Mouse (Mus musculus): ENCODE data around the gene Tmco4. TPM values are rescaled to one million over a fixed set of nuclear protein-coding genes. Genes with fewer than 3 reads are reported as not detected.

Tmco4 gene
- total and polyA plus RNA-seq, 2 experiments from 2014 or later = 1.3 to 1.9 TPM

- no peak for TF ChIP-seq CTCF (IDR thresholded peaks at IDR 0.05)
- peaks cover 13% of the 10 kb centered on the region for H3K4me1 ChIP-seq (ENCODE audit: insufficient read depth, low read length)
- 90% methylated on average over 3 of the region's 3 CpGs for WGBS
- H3K36me3 ChIP-seq (ENCODE audit: insufficient read depth, low read length) = no peaks in the 10 kb centered on the region
- DNase-seq (ENCODE audit: low spot score) (no peak), ATAC-seq (ENCODE audit: low FRiP score) (no peak)
- H3K27ac ChIP-seq (ENCODE audit: low read depth, low read length) = no peak overlapping the region
- H3K9ac ChIP-seq (replicated peaks; ENCODE audit: low read length, poor library complexity, severe bottlenecking) = no peak overlapping the region
- H3K9me3 ChIP-seq (ENCODE audit: low read length) = no peaks in the 10 kb centered on the region
- H3K27me3 ChIP-seq (ENCODE audit: insufficient read depth, low read length) = peaks cover 3% of the 10 kb centered on the region; the same call in 1 of the 2 replicates
- no peak overlapping the region for H3K4me3 ChIP-seq (ENCODE audit: low read depth, low read length)
- no peak overlapping the region for H3K4me2 ChIP-seq (ENCODE audit: low read depth, low read length, poor library complexity, severe bottlenecking)
These were observed 2.5 kb downstream of the Tmco4 start for GRCm38 (mm10) chr4:138975194-138975593.

- H3K4me2 ChIP-seq (ENCODE audit: low read depth, low read length, poor library complexity, severe bottlenecking) = no peak overlapping the region
- H3K27me3 ChIP-seq (ENCODE audit: insufficient read depth, low read length) = peaks cover 3% of the 10 kb centered on the region; the same call in 1 of the 2 replicates
- DNase-seq (ENCODE audit: low spot score) (no peak), ATAC-seq (ENCODE audit: low FRiP score) (no peak)
- no peak overlapping the region for H3K4me3 ChIP-seq (ENCODE audit: low read depth, low read length)
- H3K9ac ChIP-seq (replicated peaks; ENCODE audit: low read length, poor library complexity, severe bottlenecking) = no peak overlapping the region
- WGBS = 87% methylated on average over 6 of the region's 6 CpGs
- H3K9me3 ChIP-seq (ENCODE audit: low read length) = no peaks in the 10 kb centered on the region
- H3K27ac ChIP-seq (ENCODE audit: low read depth, low read length) = no peak overlapping the region
- no peak for TF ChIP-seq CTCF (IDR thresholded peaks at IDR 0.05)
- peaks cover 13% of the 10 kb centered on the region for H3K4me1 ChIP-seq (ENCODE audit: insufficient read depth, low read length)
- H3K36me3 ChIP-seq (ENCODE audit: insufficient read depth, low read length) = no peaks in the 10 kb centered on the region
These were observed 3.4 kb downstream of the Tmco4 start for GRCm38 (mm10) chr4:138976046-138976445.

- DNase-seq (ENCODE audit: low spot score) = no peak
- Histone ChIP-seq H3K27me3 (ENCODE audit: insufficient read depth, low read length) (no peaks in the 10 kb centered on the region; the same call in 1 of the 2 replicates), H3K9ac (replicated peaks; ENCODE audit: low read length, poor library complexity, severe bottlenecking) (no peak overlapping the region), H3K4me3 (ENCODE audit: low read depth, low read length) (no peak overlapping the region), H3K4me2 (ENCODE audit: low read depth, low read length, poor library complexity, severe bottlenecking) (no peak overlapping the region), H3K4me1 (ENCODE audit: insufficient read depth, low read length) (peaks cover 4% of the 10 kb centered on the region; the same call in 1 of the 2 replicates), H3K9me3 (ENCODE audit: low read length) (no peaks in the 10 kb centered on the region), H3K36me3 (ENCODE audit: insufficient read depth, low read length) (no peaks in the 10 kb centered on the region), H3K27ac (ENCODE audit: low read depth, low read length) (no peak overlapping the region)
- no peak for ATAC-seq (ENCODE audit: low FRiP score)
- TF ChIP-seq CTCF (IDR thresholded peaks at IDR 0.05) = no peak
- 94% methylated on average over 8 of the region's 8 CpGs for WGBS
These were observed 7.3 kb downstream of the Tmco4 start for GRCm38 (mm10) chr4:138980021-138980420.

GRCm38 (mm10) chr4:138980771-138981420, 8.2 kb downstream of the Tmco4 start:
- Histone ChIP-seq H3K4me1 (ENCODE audit: insufficient read depth, low read length) (peaks cover 4% of the 10 kb centered on the region; the same call in 1 of the 2 replicates), H3K4me2 (ENCODE audit: low read depth, low read length, poor library complexity, severe bottlenecking) (0 out of 2 replicates have a peak overlapping the region, but pooled peaks have one; percentile 4), H3K9ac (replicated peaks; ENCODE audit: low read length, poor library complexity, severe bottlenecking) (no peak overlapping the region), H3K27me3 (ENCODE audit: insufficient read depth, low read length) (no peaks in the 10 kb centered on the region; the same call in 1 of the 2 replicates), H3K4me3 (ENCODE audit: low read depth, low read length) (no peak overlapping the region), H3K9me3 (ENCODE audit: low read length) (no peaks in the 10 kb centered on the region), H3K27ac (ENCODE audit: low read depth, low read length) (no peak overlapping the region), H3K36me3 (ENCODE audit: insufficient read depth, low read length) (no peaks in the 10 kb centered on the region)
- WGBS = 32% methylated on average over 12 of the region's 12 CpGs
- TF ChIP-seq CTCF (IDR thresholded peaks at IDR 0.05) = no peak
- DNase-seq (ENCODE audit: low spot score) = no peak
- ATAC-seq (ENCODE audit: low FRiP score) = no peak

- Histone ChIP-seq H3K27ac (ENCODE audit: low read depth, low read length) (no peak overlapping the region), H3K4me3 (ENCODE audit: low read depth, low read length) (no peak overlapping the region), H3K4me2 (ENCODE audit: low read depth, low read length, poor library complexity, severe bottlenecking) (no peak overlapping the region), H3K36me3 (ENCODE audit: insufficient read depth, low read length) (no peaks in the 10 kb centered on the region), H3K9ac (replicated peaks; ENCODE audit: low read length, poor library complexity, severe bottlenecking) (no peak overlapping the region), H3K4me1 (ENCODE audit: insufficient read depth, low read length) (no peaks in the 10 kb centered on the region), H3K9me3 (ENCODE audit: low read length) (no peaks in the 10 kb centered on the region), H3K27me3 (ENCODE audit: insufficient read depth, low read length) (no peaks in the 10 kb centered on the region; the same call in 1 of the 2 replicates)
- DNase-seq (ENCODE audit: low spot score) (no peak), ATAC-seq (ENCODE audit: low FRiP score) (no peak)
- no peak for TF ChIP-seq CTCF (IDR thresholded peaks at IDR 0.05)
- 73% methylated on average over 3 of the region's 3 CpGs for WGBS
These were observed 10.7 kb downstream of the Tmco4 start for GRCm38 (mm10) chr4:138983422-138983821.

GRCm38 (mm10) chr4:138984744-138985143, 12.1 kb downstream of the Tmco4 start:
- H3K27me3 ChIP-seq (ENCODE audit: insufficient read depth, low read length) = no peaks in the 10 kb centered on the region
- no peak overlapping the region for H3K9ac ChIP-seq (replicated peaks; ENCODE audit: low read length, poor library complexity, severe bottlenecking)
- 74% methylated on average over 7 of the region's 7 CpGs for WGBS
- H3K36me3 ChIP-seq (ENCODE audit: insufficient read depth, low read length) = no peaks in the 10 kb centered on the region
- ATAC-seq (ENCODE audit: low FRiP score) (no peak), DNase-seq (ENCODE audit: low spot score) (no peak)
- H3K4me2 ChIP-seq (ENCODE audit: low read depth, low read length, poor library complexity, severe bottlenecking) = no peak overlapping the region
- no peak overlapping the region for H3K4me3 ChIP-seq (ENCODE audit: low read depth, low read length)
- no peak overlapping the region for H3K27ac ChIP-seq (ENCODE audit: low read depth, low read length)
- no peaks in the 10 kb centered on the region for H3K9me3 ChIP-seq (ENCODE audit: low read length)
- H3K4me1 ChIP-seq (ENCODE audit: insufficient read depth, low read length) = no peaks in the 10 kb centered on the region
- TF ChIP-seq CTCF (IDR thresholded peaks at IDR 0.05) = peak; percentile 54

Measured in midbrain, postnatal 0 days (tissue).